Mouse (Mus musculus) ZHBTc4 (cell line): ENCODE measurements around the gene Cd2bp2.

Source experiments
- DNase-seq: peaks from one replicate; pipeline ENCODE4 v3.0.0-alpha.2; 2011; ENCODE audit warnings: low read depth, low spot score

The Cd2bp2 gene

GRCm38 (mm10) chr7:127190672-127191071, 5.2 kb downstream of the Cd2bp2 start:
- no peak for DNase-seq

- peak; percentile 38 for DNase-seq
Observed at GRCm38 (mm10) chr7:127188305-127189276, 7.3 kb downstream of the Cd2bp2 start.

- DNase-seq: peak; percentile 75
Observed at GRCm38 (mm10) chr7:127187351-127187750, 8.5 kb downstream of the Cd2bp2 start.

GRCm38 (mm10) chr7:127185601-127186000, 10.2 kb downstream of the Cd2bp2 start:
- DNase-seq: peak; percentile 76

- no peak for DNase-seq
Observed at GRCm38 (mm10) chr7:127184720-127185119, 11.1 kb downstream of the Cd2bp2 start.

- peak; percentile 84 for DNase-seq
Observed at GRCm38 (mm10) chr7:127183828-127184227, 12.0 kb downstream of the Cd2bp2 start.

GRCm38 (mm10) chr7:127183345-127183744, 12.5 kb downstream of the Cd2bp2 start:
- no peak for DNase-seq

GRCm38 (mm10) chr7:127181724-127182123, 14.1 kb downstream of the Cd2bp2 start:
- peak; percentile 68 for DNase-seq

GRCm38 (mm10) chr7:127180783-127181182, 15.1 kb downstream of the Cd2bp2 start:
- no peak for DNase-seq

- DNase-seq: no peak
Observed at GRCm38 (mm10) chr7:127176937-127177336, 18.9 kb downstream of the Cd2bp2 start.

GRCm38 (mm10) chr7:127166501-127166900, 29.3 kb downstream of the Cd2bp2 start:
- no peak for DNase-seq

- DNase-seq: no peak
Observed at GRCm38 (mm10) chr7:127165607-127166493, 30.0 kb downstream of the Cd2bp2 start.

GRCm38 (mm10) chr7:127164002-127164401, 31.8 kb downstream of the Cd2bp2 start:
- no peak for DNase-seq

- no peak for DNase-seq
Observed at GRCm38 (mm10) chr7:127162546-127162945, 33.3 kb downstream of the Cd2bp2 start.

- no peak for DNase-seq
Observed at GRCm38 (mm10) chr7:127157548-127157947, 38.3 kb downstream of the Cd2bp2 start.

GRCm38 (mm10) chr7:127153477-127153876, 42.4 kb downstream of the Cd2bp2 start:
- no peak for DNase-seq

- DNase-seq: no peak
Observed at GRCm38 (mm10) chr7:127152464-127152863, 43.4 kb downstream of the Cd2bp2 start.

- DNase-seq: no peak
Observed at GRCm38 (mm10) chr7:127147901-127148300, 47.9 kb downstream of the Cd2bp2 start.

- no peak for DNase-seq
Observed at GRCm38 (mm10) chr7:127146267-127146603, 49.6 kb downstream of the Cd2bp2 start.

- peak; percentile 52 for DNase-seq
Observed at GRCm38 (mm10) chr7:127145387-127146266, 50.2 kb downstream of the Cd2bp2 start.

- no peak for DNase-seq
Observed at GRCm38 (mm10) chr7:127144412-127144811, 51.4 kb downstream of the Cd2bp2 start.
